In genomic region chr4:107719161-107719560, GRCm38 (mm10) we compare ENCODE assay signal across 20 mouse cellular contexts. TPM values are rescaled to one million over a fixed set of nuclear protein-coding genes. Genes with fewer than 3 reads are reported as not detected.
DNase-seq lines count a peak whose midpoint lies in the region; ATAC-seq lines count a peak whose summit lies in the region.
"Had no signal": no experiment of that assay in that cellular context is flagged by ENCODE, and none has a peak within 500 bp of the region (broad histone marks: within the 10 kb centered on the region; RNA-seq: fewer than 3 reads in every experiment).

No protein-coding gene starts in this region.

- WGBS in hindbrain, embryonic 10.5 days: 74% methylated on average over 5 of the region's 5 CpGs
- WGBS in hindbrain, embryonic 14.5 days: 75% methylated on average over 5 of the region's 5 CpGs
- 82% methylated on average over 5 of the region's 5 CpGs for WGBS in midbrain, embryonic 14.5 days
- 77% methylated on average over 5 of the region's 5 CpGs for WGBS in midbrain, embryonic 11.5 days
- 69% methylated on average over 5 of the region's 5 CpGs for WGBS in forebrain, embryonic 12.5 days
- 73% methylated on average over 5 of the region's 5 CpGs for WGBS in midbrain, embryonic 16.5 days

- H3K9me3 ChIP-seq in hindbrain, embryonic 10.5 days: no peaks in the 10 kb centered on the region
- no peaks in the 10 kb centered on the region for H3K9me3 ChIP-seq in hindbrain, embryonic 14.5 days (ENCODE audit: control insufficient read depth, low read length)
- H3K9me3 ChIP-seq in midbrain, embryonic 14.5 days (ENCODE audit: control insufficient read depth, low read length): no peaks in the 10 kb centered on the region
- H3K9me3 ChIP-seq in midbrain, embryonic 11.5 days (ENCODE audit: control insufficient read depth, low read length): no peaks in the 10 kb centered on the region
- H3K9me3 ChIP-seq in forebrain, embryonic 12.5 days: no peaks in the 10 kb centered on the region
- no peaks in the 10 kb centered on the region for H3K9me3 ChIP-seq in midbrain, embryonic 16.5 days (replicated peaks; ENCODE audit: control insufficient read depth, low read length, poor library complexity, severe bottlenecking)

- H3K4me3 ChIP-seq in hindbrain, embryonic 10.5 days: no peak overlapping the region
- H3K4me3 ChIP-seq in hindbrain, embryonic 14.5 days (replicated peaks; ENCODE audit: low read length): no peak overlapping the region
- H3K4me3 ChIP-seq in midbrain, embryonic 14.5 days (replicated peaks; ENCODE audit: low read depth, low read length): no peak overlapping the region
- H3K4me3 ChIP-seq in midbrain, embryonic 11.5 days (ENCODE audit: low read depth, low read length): no peak overlapping the region
- no peak overlapping the region for H3K4me3 ChIP-seq in forebrain, embryonic 12.5 days (replicated peaks)
- no peak overlapping the region for H3K4me3 ChIP-seq in midbrain, embryonic 16.5 days (ENCODE audit: low read depth, low read length)

- H3K4me2 ChIP-seq in hindbrain, embryonic 14.5 days (replicated peaks): no peak overlapping the region
- H3K4me2 ChIP-seq in midbrain, embryonic 14.5 days (ENCODE audit: low read length): no peak overlapping the region
- no peak overlapping the region for H3K4me2 ChIP-seq in midbrain, embryonic 11.5 days
- peak overlapping the region; percentile 19; the same call in 1 of the 2 replicates for H3K4me2 ChIP-seq in forebrain, embryonic 12.5 days
- no peak overlapping the region for H3K4me2 ChIP-seq in midbrain, embryonic 16.5 days (ENCODE audit: low read length)
- H3K4me2 ChIP-seq: heart, embryonic 11.5 days had no signal

- H3K27me3 ChIP-seq in hindbrain, embryonic 10.5 days (ENCODE audit: insufficient read depth, poor library complexity, severe bottlenecking): no peaks in the 10 kb centered on the region; the same call in 1 of the 2 replicates
- H3K27me3 ChIP-seq in hindbrain, embryonic 14.5 days (ENCODE audit: control insufficient read depth, insufficient read depth, low read length): no peaks in the 10 kb centered on the region
- no peaks in the 10 kb centered on the region for H3K27me3 ChIP-seq in midbrain, embryonic 14.5 days (ENCODE audit: control insufficient read depth, insufficient read depth, low read length)
- H3K27me3 ChIP-seq in midbrain, embryonic 11.5 days (ENCODE audit: control insufficient read depth, insufficient read depth, low read length): no peaks in the 10 kb centered on the region; the same call in 1 of the 2 replicates
- H3K27me3 ChIP-seq in forebrain, embryonic 12.5 days: no peaks in the 10 kb centered on the region
- no peaks in the 10 kb centered on the region for H3K27me3 ChIP-seq in midbrain, embryonic 16.5 days (ENCODE audit: control insufficient read depth, insufficient read depth, low read depth, low read length)

- ATAC-seq in hindbrain, embryonic 14.5 days (ENCODE audit: low FRiP score): no peak
- no peak for ATAC-seq in midbrain, embryonic 14.5 days (ENCODE audit: low FRiP score, low TSS enrichment)
- no peak for ATAC-seq in midbrain, embryonic 11.5 days (ENCODE audit: low FRiP score)
- ATAC-seq in forebrain, embryonic 12.5 days (ENCODE audit: low FRiP score): no peak
- ATAC-seq in midbrain, embryonic 16.5 days: no peak

- intact Hi-C loops in heart, postnatal 14 days (cut with DNase I): no loop called here

- H3K4me1 ChIP-seq in hindbrain, embryonic 10.5 days (replicated peaks): peaks cover 23% of the 10 kb centered on the region
- peaks cover 19% of the 10 kb centered on the region for H3K4me1 ChIP-seq in hindbrain, embryonic 14.5 days (replicated peaks; ENCODE audit: control insufficient read depth, insufficient read depth, low read length)
- peaks cover 16% of the 10 kb centered on the region; the same call in 1 of the 2 replicates for H3K4me1 ChIP-seq in midbrain, embryonic 14.5 days (ENCODE audit: control insufficient read depth, insufficient read depth, low read length)
- peaks cover 6% of the 10 kb centered on the region; the same call in 1 of the 2 replicates for H3K4me1 ChIP-seq in midbrain, embryonic 11.5 days (ENCODE audit: control insufficient read depth, insufficient read depth, low read length)
- H3K4me1 ChIP-seq in forebrain, embryonic 12.5 days: peaks cover 22% of the 10 kb centered on the region
- H3K4me1 ChIP-seq in midbrain, embryonic 16.5 days (ENCODE audit: control insufficient read depth, insufficient read depth, low read length): peaks cover 18% of the 10 kb centered on the region

- H3K27ac ChIP-seq in hindbrain, embryonic 10.5 days: peak overlapping the region; percentile 69
- no peak overlapping the region for H3K27ac ChIP-seq in hindbrain, embryonic 14.5 days
- peak overlapping the region; percentile 39; the same call in 1 of the 2 replicates for H3K27ac ChIP-seq in midbrain, embryonic 14.5 days (replicated peaks; ENCODE audit: low read depth, low read length)
- H3K27ac ChIP-seq in midbrain, embryonic 11.5 days (ENCODE audit: low read depth, low read length): no peak overlapping the region
- H3K27ac ChIP-seq in forebrain, embryonic 12.5 days: no peak overlapping the region
- peak overlapping the region; percentile 59; the same call in 1 of the 2 replicates for H3K27ac ChIP-seq in midbrain, embryonic 16.5 days (ENCODE audit: low read length)
- H3K27ac ChIP-seq: stomach, postnatal 0 days had no signal

- H3K9ac ChIP-seq in hindbrain, embryonic 14.5 days: no peak overlapping the region
- no peak overlapping the region for H3K9ac ChIP-seq in midbrain, embryonic 14.5 days (replicated peaks; ENCODE audit: low read length)
- H3K9ac ChIP-seq in midbrain, embryonic 11.5 days (ENCODE audit: low read length): no peak overlapping the region
- no peak overlapping the region for H3K9ac ChIP-seq in forebrain, embryonic 12.5 days
- no peak overlapping the region for H3K9ac ChIP-seq in midbrain, embryonic 16.5 days (ENCODE audit: low read depth, low read length)

- DNase-seq in hindbrain, embryonic 10.5 days (ENCODE audit: low spot score): no peak
- no peak for DNase-seq in hindbrain, embryonic 14.5 days (ENCODE audit: low spot score)
- no peak for DNase-seq in midbrain, embryonic 14.5 days
- DNase-seq in midbrain, embryonic 11.5 days (ENCODE audit: low spot score, missing footprints): no peak
- no peak for DNase-seq in heart, postnatal 14 days
- DNase-seq in layer of hippocampus, postnatal 14 days (ENCODE audit: low spot score in 2 of 2): no peak
- DNase-seq: adrenal gland, adult 2 months; cerebellum, adult 18-20 months; gastrocnemius, postnatal 10 days; heart, postnatal 4 days; kidney, adult 11 months; kidney, postnatal 4 days; lung, postnatal 4 days; thymus, postnatal 14 days had no signal

- no peaks in the 10 kb centered on the region for H3K36me3 ChIP-seq in hindbrain, embryonic 10.5 days
- H3K36me3 ChIP-seq in hindbrain, embryonic 14.5 days (replicated peaks; ENCODE audit: control insufficient read depth, insufficient read depth): no peaks in the 10 kb centered on the region
- H3K36me3 ChIP-seq in midbrain, embryonic 14.5 days (ENCODE audit: control insufficient read depth, insufficient read depth, low read length): no peaks in the 10 kb centered on the region
- no peaks in the 10 kb centered on the region for H3K36me3 ChIP-seq in midbrain, embryonic 11.5 days (ENCODE audit: control insufficient read depth, insufficient read depth, low read length)
- H3K36me3 ChIP-seq in forebrain, embryonic 12.5 days (replicated peaks): no peaks in the 10 kb centered on the region
- no peaks in the 10 kb centered on the region for H3K36me3 ChIP-seq in midbrain, embryonic 16.5 days (ENCODE audit: control insufficient read depth, insufficient read depth, low read length)

RNA-seq across cellular contexts. Expression of gene Dmrtb1, which starts 35.1 kb away (rescaled TPM):
- 8.2 and 23.2 TPM in 2 replicates for polyA plus RNA-seq in hindbrain, embryonic 10.5 days (2016; fragmentation: Nextera tagmentation; extraction: Ambion mirVana)
- polyA plus RNA-seq in hindbrain, embryonic 14.5 days (2014; fragmentation: Nextera tagmentation; extraction: Ambion mirVana): 6.8 and 7.6 TPM in 2 replicates
- polyA plus RNA-seq in midbrain, embryonic 14.5 days (2014; fragmentation: Nextera tagmentation; extraction: Ambion mirVana): 35.7 and 55.3 TPM in 2 replicates
- 11.6 and 12.8 TPM in 2 replicates for polyA plus RNA-seq in midbrain, embryonic 11.5 days (2014; fragmentation: Nextera tagmentation; extraction: Ambion mirVana)
- 27.5 and 30.8 TPM in 2 replicates for polyA plus RNA-seq in forebrain, embryonic 12.5 days (2016; fragmentation: Nextera tagmentation; extraction: Ambion mirVana)
- 45.9 and 68.2 TPM in 2 replicates for polyA plus RNA-seq in midbrain, embryonic 16.5 days (2015; fragmentation: Nextera tagmentation; extraction: Ambion mirVana)
- total RNA-seq in heart, postnatal 14 days (2021): not detected
- 1 to 10 TPM; 1.6 to 3.0 TPM for total RNA-seq in layer of hippocampus, postnatal 14 days (2021)
- total RNA-seq: adrenal gland, adult 2 months; gastrocnemius, postnatal 10 days; heart, postnatal 4 days had no signal
- polyA plus RNA-seq: adrenal gland, adult 2 months; embryonic facial prominence, embryonic 14.5 days; heart, embryonic 11.5 days; liver, embryonic 16.5 days; stomach, postnatal 0 days had no signal

Comparison
In these comparisons a context has a peak if more than half of its experiments do, and no peak if none do; other contexts are left out.
1. H3K27ac ChIP-seq: peak in hindbrain, embryonic 10.5 days (single experiment), midbrain, embryonic 14.5 days (single experiment) and midbrain, embryonic 16.5 days (single experiment); none in hindbrain, embryonic 14.5 days (single experiment), midbrain, embryonic 11.5 days (single experiment) and forebrain, embryonic 12.5 days (single experiment).